Mouse (Mus musculus) forebrain, embryonic 12.5 days (tissue): ENCODE results near the gene Igfbp1. TPM values are rescaled to one million over a fixed set of nuclear protein-coding genes. Genes with fewer than 3 reads are reported as not detected.

Experiments
- ATAC-seq: fragments of 200-750 bp; cut with Nextera tagmentation; 2 replicates; pipeline ENCODE4 v1.8.0; 2017; ENCODE audit warnings: moderate TSS enrichment; ENCODE audit not compliant: low FRiP score
- H3K27ac ChIP-seq: fragments of 300-500 bp; sonication (generic); 2 replicates; pipeline ENCODE4 v1.5.1; 2016; ENCODE audit warnings: mild to moderate bottlenecking
- H3K27me3 ChIP-seq: fragments of 300-500 bp; sonication (generic); 2 replicates; pipeline ENCODE4 v1.6.1; 2016; ENCODE audit warnings: mild to moderate bottlenecking
- H3K36me3 ChIP-seq: fragments of 300-500 bp; sonication (generic); replicated peaks from 2 replicates; pipeline ENCODE4 v1.6.1; 2016; ENCODE audit warnings: mild to moderate bottlenecking
- H3K4me1 ChIP-seq: fragments of 300-500 bp; sonication (generic); 2 replicates; pipeline ENCODE4 v1.6.1; 2016
- H3K4me2 ChIP-seq: fragments of 300-500 bp; sonication (generic); 2 replicates; pipeline ENCODE4 v1.6.1; 2016; ENCODE audit warnings: mild to moderate bottlenecking, moderate library complexity
- H3K4me3 ChIP-seq: fragments of 300-500 bp; sonication (generic); replicated peaks from 2 replicates; pipeline ENCODE4 v1.5.1; 2016; ENCODE audit warnings: mild to moderate bottlenecking
- H3K9ac ChIP-seq: fragments of 300-500 bp; sonication (generic); 2 replicates; pipeline ENCODE4 v1.6.1; 2016; ENCODE audit warnings: mild to moderate bottlenecking
- H3K9me3 ChIP-seq: fragments of 300-500 bp; sonication (generic); 2 replicates; pipeline ENCODE4 v1.6.1; 2016
- WGBS: fragments of 180-500 bp; shearing (Covaris S2); methylation state at CpG from one replicate; pipeline ENCODE4 v1.1.7; 2016; 5-methylcytosine and 5-hydroxymethylcytosine counted together
- polyA plus RNA-seq: library from polyadenylated mRNA; unstranded; fragments of >200 nt; fragmentation: Nextera tagmentation; extraction: Ambion mirVana; gene quantifications from 2 replicates; pipeline ENCODE4 v1.2.1, GENCODE M21; 2016

The Igfbp1 gene
- polyA plus RNA-seq, 1 experiment from 2014 or later = not detected

- no peak overlapping the region for H3K4me2 ChIP-seq
- ATAC-seq = no peak
- H3K4me3 ChIP-seq = no peak overlapping the region
- H3K36me3 ChIP-seq = no peaks in the 10 kb centered on the region
- H3K9ac ChIP-seq = no peak overlapping the region
- no peak overlapping the region for H3K27ac ChIP-seq
- H3K9me3 ChIP-seq = no peaks in the 10 kb centered on the region
- WGBS = 77% methylated on average over 6 of the region's 6 CpGs
- H3K4me1 ChIP-seq = no peaks in the 10 kb centered on the region
- H3K27me3 ChIP-seq = no peaks in the 10 kb centered on the region
Measured at GRCm38 (mm10) chr11:7173664-7174063, 23.9 kb upstream of the Igfbp1 start.

- ATAC-seq = no peak
- Histone ChIP-seq H3K27me3 (no peaks in the 10 kb centered on the region), H3K36me3 (no peaks in the 10 kb centered on the region), H3K4me3 (no peak overlapping the region), H3K27ac (no peak overlapping the region), H3K9ac (no peak overlapping the region), H3K4me2 (no peak overlapping the region), H3K4me1 (peaks cover 15% of the 10 kb centered on the region), H3K9me3 (no peaks in the 10 kb centered on the region)
- 88% methylated on average over 4 of the region's 4 CpGs for WGBS
Measured at GRCm38 (mm10) chr11:7178724-7179123, 18.9 kb upstream of the Igfbp1 start.

- Histone ChIP-seq H3K27me3 (no peaks in the 10 kb centered on the region), H3K4me2 (no peak overlapping the region), H3K27ac (no peak overlapping the region), H3K4me3 (no peak overlapping the region), H3K9me3 (no peaks in the 10 kb centered on the region), H3K4me1 (peaks cover 15% of the 10 kb centered on the region), H3K9ac (no peak overlapping the region), H3K36me3 (no peaks in the 10 kb centered on the region)
- ATAC-seq = no peak
- 90% methylated on average over 2 of the region's 2 CpGs for WGBS
Measured at GRCm38 (mm10) chr11:7179276-7179675, 18.3 kb upstream of the Igfbp1 start.

- Histone ChIP-seq H3K4me2 (no peak overlapping the region), H3K27ac (0 out of 2 replicates have a peak overlapping the region, but pooled peaks have one; percentile 2), H3K9ac (no peak overlapping the region), H3K9me3 (no peaks in the 10 kb centered on the region), H3K4me3 (no peak overlapping the region), H3K27me3 (0 out of 2 replicates have a peak, but pooled peaks cover 11% of the 10 kb centered on the region), H3K4me1 (peaks cover 15% of the 10 kb centered on the region), H3K36me3 (no peaks in the 10 kb centered on the region)
- ATAC-seq = peak; percentile 91
- WGBS = 11% methylated on average over 8 of the region's 8 CpGs
Measured at GRCm38 (mm10) chr11:7182409-7183042, 15.1 kb upstream of the Igfbp1 start.

GRCm38 (mm10) chr11:7184420-7184819 is 13.2 kb upstream of the Igfbp1 start:
- ATAC-seq = no peak
- Histone ChIP-seq H3K36me3 (no peaks in the 10 kb centered on the region), H3K9ac (no peak overlapping the region), H3K9me3 (no peaks in the 10 kb centered on the region), H3K27me3 (0 out of 2 replicates have a peak, but pooled peaks cover 11% of the 10 kb centered on the region), H3K4me2 (no peak overlapping the region), H3K4me1 (peaks cover 15% of the 10 kb centered on the region), H3K27ac (no peak overlapping the region), H3K4me3 (no peak overlapping the region)
- 31% methylated on average over 1 of the region's 1 CpGs for WGBS

GRCm38 (mm10) chr11:7187472-7187871 is 10.1 kb upstream of the Igfbp1 start:
- no peaks in the 10 kb centered on the region for H3K9me3 ChIP-seq
- no peak overlapping the region for H3K27ac ChIP-seq
- H3K36me3 ChIP-seq = no peaks in the 10 kb centered on the region
- H3K9ac ChIP-seq = no peak overlapping the region
- peaks cover 10% of the 10 kb centered on the region for H3K4me1 ChIP-seq
- no peak for ATAC-seq
- H3K4me3 ChIP-seq = no peak overlapping the region
- H3K4me2 ChIP-seq = no peak overlapping the region
- H3K27me3 ChIP-seq = 0 out of 2 replicates have a peak, but pooled peaks cover 11% of the 10 kb centered on the region
- 62% methylated on average over 8 of the region's 8 CpGs for WGBS

GRCm38 (mm10) chr11:7188469-7188868 is 9.1 kb upstream of the Igfbp1 start, which contains the start of gene Gm11985:
Gene Gm11985, minus strand, starts transcription at chr11:7188569.
- Histone ChIP-seq H3K4me3 (no peak within 1 kb of the TSS), H3K4me2 (no peak within 1 kb of the TSS), H3K36me3 (no peaks in the 10 kb centered on the region), H3K9me3 (no peaks in the 10 kb centered on the region), H3K27ac (no peak within 1 kb of the TSS), H3K9ac (no peak within 1 kb of the TSS), H3K27me3 (0 out of 2 replicates have a peak, but pooled peaks cover 11% of the 10 kb centered on the region), H3K4me1 (peaks cover 3% of the 10 kb centered on the region; the same call in 1 of the 2 replicates)
- no peak for ATAC-seq
- 87% methylated on average over 13 of the region's 13 CpGs for WGBS

- no peak overlapping the region for H3K4me3 ChIP-seq
- no peak overlapping the region for H3K9ac ChIP-seq
- H3K27ac ChIP-seq = no peak overlapping the region
- H3K36me3 ChIP-seq = no peaks in the 10 kb centered on the region
- no peaks in the 10 kb centered on the region for H3K9me3 ChIP-seq
- peaks cover 8% of the 10 kb centered on the region; the same call in 1 of the 2 replicates for H3K4me1 ChIP-seq
- no peak overlapping the region for H3K4me2 ChIP-seq
- no peak for ATAC-seq
- 76% methylated on average over 6 of the region's 6 CpGs for WGBS
- H3K27me3 ChIP-seq = no peaks in the 10 kb centered on the region
Measured at GRCm38 (mm10) chr11:7192710-7193109, 4.9 kb upstream of the Igfbp1 start.

- Histone ChIP-seq H3K4me1 (peaks cover 12% of the 10 kb centered on the region), H3K9ac (no peak overlapping the region), H3K4me3 (no peak overlapping the region), H3K4me2 (no peak overlapping the region), H3K27me3 (no peaks in the 10 kb centered on the region), H3K27ac (no peak overlapping the region), H3K36me3 (no peaks in the 10 kb centered on the region), H3K9me3 (no peaks in the 10 kb centered on the region)
- 79% methylated on average over 9 of the region's 9 CpGs for WGBS
- ATAC-seq = no peak
Measured at GRCm38 (mm10) chr11:7193134-7193533, 4.4 kb upstream of the Igfbp1 start.

GRCm38 (mm10) chr11:7194432-7195311 is 2.9 kb upstream of the Igfbp1 start:
- WGBS = 95% methylated on average over 10 of the region's 10 CpGs

GRCm38 (mm10) chr11:7195312-7195685 is 2.3 kb upstream of the Igfbp1 start:
- H3K4me2 ChIP-seq = no peak overlapping the region
- H3K36me3 ChIP-seq = no peaks in the 10 kb centered on the region
- 91% methylated on average over 4 of the region's 4 CpGs for WGBS
- H3K9ac ChIP-seq = no peak overlapping the region
- no peak for ATAC-seq
- H3K4me3 ChIP-seq = no peak overlapping the region
- no peak overlapping the region for H3K27ac ChIP-seq
- peaks cover 12% of the 10 kb centered on the region for H3K4me1 ChIP-seq
- no peaks in the 10 kb centered on the region for H3K27me3 ChIP-seq
- H3K9me3 ChIP-seq = no peaks in the 10 kb centered on the region

More at GRCm38 (mm10) chr11:7194432-7195311, 2.9 kb upstream of the Igfbp1 start:
- no peaks in the 10 kb centered on the region for H3K36me3 ChIP-seq
- no peak overlapping the region for H3K4me2 ChIP-seq
- peaks cover 12% of the 10 kb centered on the region for H3K4me1 ChIP-seq
- H3K9me3 ChIP-seq = no peaks in the 10 kb centered on the region
- H3K9ac ChIP-seq = no peak overlapping the region
- no peaks in the 10 kb centered on the region for H3K27me3 ChIP-seq
- no peak overlapping the region for H3K4me3 ChIP-seq
- no peak for ATAC-seq
- no peak overlapping the region for H3K27ac ChIP-seq

GRCm38 (mm10) chr11:7198006-7198405 is 424 bp downstream of the Igfbp1 start:
- Histone ChIP-seq H3K27ac (no peak overlapping the region), H3K27me3 (no peaks in the 10 kb centered on the region), H3K36me3 (no peaks in the 10 kb centered on the region), H3K9me3 (no peaks in the 10 kb centered on the region), H3K4me1 (peaks cover 12% of the 10 kb centered on the region), H3K4me3 (no peak overlapping the region), H3K4me2 (no peak overlapping the region), H3K9ac (no peak overlapping the region)
- WGBS = 92% methylated on average over 19 of the region's 19 CpGs
- ATAC-seq = no peak
